Mouse (Mus musculus): ENCODE data around the gene Phactr4. TPM values are rescaled to one million over a fixed set of nuclear protein-coding genes. Genes with fewer than 3 reads are reported as not detected.
A peak's percentile ranks its signal among the peaks of the same experiment; 100 is the strongest.

The Phactr4 gene
- total and polyA plus RNA-seq, 2 experiments = 6.6 to 8.0 TPM

DNA sequence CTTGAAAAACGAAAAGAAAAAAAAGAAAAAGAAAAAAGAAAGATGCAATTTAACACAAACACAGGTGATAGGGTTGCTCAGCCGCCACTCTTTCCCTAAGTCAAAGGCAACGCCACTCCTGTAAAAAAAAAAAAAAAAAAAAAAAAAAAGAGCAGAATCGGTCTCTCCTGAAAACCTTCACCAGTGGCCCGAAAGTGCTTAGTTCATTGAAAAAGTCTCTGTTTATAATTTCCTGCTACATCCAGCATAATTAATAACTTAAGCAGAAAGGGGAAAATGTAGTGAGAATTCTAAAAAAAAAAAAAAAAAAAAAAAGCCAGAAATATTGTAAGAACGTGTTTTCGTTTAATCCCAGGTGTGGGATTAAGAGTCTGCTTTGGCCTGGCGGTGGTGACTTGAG lies 22.2 kb upstream of the Phactr4 start:
- 88% methylated on average over 8 of the region's 8 CpGs for WGBS
- Histone ChIP-seq H3K9ac (ENCODE audit: low read depth, low read length) (no peak overlapping the region), H3K27ac (replicated peaks; ENCODE audit: insufficient read depth, low read depth, low read length) (no peak overlapping the region), H3K27me3 (ENCODE audit: control insufficient read depth, insufficient read depth, low read length) (no peaks in the 10 kb centered on the region), H3K4me3 (ENCODE audit: insufficient read depth, low read depth, low read length) (no peak overlapping the region), H3K79me2 (ENCODE audit: control insufficient read depth, insufficient read depth, low read length) (no peaks in the 10 kb centered on the region), H3K4me1 (ENCODE audit: control insufficient read depth, insufficient read depth, low read length) (no peaks in the 10 kb centered on the region), H3K36me3 (ENCODE audit: control insufficient read depth, insufficient read depth, low read length) (no peaks in the 10 kb centered on the region)
- TF ChIP-seq POLR2A (IDR thresholded peaks at IDR 0.05; ENCODE audit: extremely low read depth, insufficient read depth, low read length) (no peak), CTCF (IDR thresholded peaks at IDR 0.05; ENCODE audit: low read depth, low read length) (no peak)
- no peak for DNase-seq (ENCODE audit: extremely low read depth, low read depth, low spot score)

DNA sequence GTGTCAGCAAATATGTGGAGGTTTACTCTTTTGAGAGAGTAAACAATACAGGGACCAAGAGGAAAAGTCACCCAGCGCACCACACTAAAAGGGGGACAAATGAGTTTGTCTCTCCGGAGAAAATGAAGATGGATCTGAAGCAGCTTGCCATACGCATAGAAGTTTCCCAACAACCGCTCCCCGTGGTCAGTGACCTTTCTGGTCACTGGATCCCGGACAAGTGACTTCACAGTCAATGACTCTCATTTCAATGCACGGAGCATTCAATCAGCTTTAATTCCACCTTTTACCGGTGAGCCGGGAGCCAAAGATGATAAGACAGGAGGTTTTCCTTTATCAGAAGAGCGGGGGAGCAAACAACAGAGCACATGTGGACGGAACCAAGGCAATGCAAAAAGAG lies 15.6 kb upstream of the Phactr4 start:
- H3K27ac ChIP-seq (replicated peaks; ENCODE audit: insufficient read depth, low read depth, low read length) = no peak overlapping the region
- DNase-seq (ENCODE audit: extremely low read depth, low read depth, low spot score) = peak; percentile 73
- H3K4me3 ChIP-seq (ENCODE audit: insufficient read depth, low read depth, low read length) = no peak overlapping the region
- no peaks in the 10 kb centered on the region for H3K36me3 ChIP-seq (ENCODE audit: control insufficient read depth, insufficient read depth, low read length)
- 7% methylated on average over 11 of the region's 11 CpGs for WGBS
- no peaks in the 10 kb centered on the region for H3K27me3 ChIP-seq (ENCODE audit: control insufficient read depth, insufficient read depth, low read length)
- no peaks in the 10 kb centered on the region for H3K79me2 ChIP-seq (ENCODE audit: control insufficient read depth, insufficient read depth, low read length)
- H3K9ac ChIP-seq (ENCODE audit: low read depth, low read length) = peak overlapping the region; percentile 36; the same call in 1 of the 2 replicates
- TF ChIP-seq CTCF (IDR thresholded peaks at IDR 0.05; ENCODE audit: low read depth, low read length) (no peak), POLR2A (IDR thresholded peaks at IDR 0.05; ENCODE audit: extremely low read depth, insufficient read depth, low read length) (no peak)
- H3K4me1 ChIP-seq (ENCODE audit: control insufficient read depth, insufficient read depth, low read length) = peaks cover 1% of the 10 kb centered on the region; the same call in 1 of the 2 replicates

DNA sequence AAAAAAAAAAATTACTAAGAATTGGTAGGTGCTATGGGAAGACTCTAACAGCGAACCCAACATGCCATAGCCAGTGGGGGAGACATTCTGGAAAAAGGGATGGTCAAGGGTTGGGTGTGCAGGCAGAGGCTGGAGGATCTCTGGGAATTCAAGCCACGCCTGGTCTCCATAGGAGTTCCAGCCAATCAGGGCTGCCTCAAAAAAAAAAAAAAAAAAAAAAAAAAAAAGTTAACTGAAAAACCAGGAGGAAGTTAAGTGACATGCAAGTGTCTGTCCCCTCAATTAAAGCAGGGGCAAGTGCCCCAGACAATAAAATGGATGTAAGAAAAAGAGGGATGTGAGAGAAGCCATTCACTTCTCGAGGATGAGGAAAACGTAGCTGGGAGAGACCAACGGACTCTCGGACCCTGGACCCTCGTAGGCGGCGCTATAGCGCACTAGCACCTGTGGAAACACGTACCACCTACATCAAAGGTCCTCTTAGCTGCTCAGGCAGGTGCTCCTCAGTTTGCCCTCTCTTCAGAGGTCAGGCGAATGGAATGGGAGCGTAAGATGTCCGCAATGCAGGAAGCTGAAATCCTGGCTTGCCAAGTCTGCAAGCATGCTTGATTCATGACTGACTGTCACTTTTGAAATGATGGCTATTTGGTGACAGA lies 10.6 kb upstream of the Phactr4 start:
- DNase-seq (ENCODE audit: extremely low read depth, low read depth, low spot score) = no peak
- Histone ChIP-seq H3K36me3 (ENCODE audit: control insufficient read depth, insufficient read depth, low read length) (no peaks in the 10 kb centered on the region), H3K27me3 (ENCODE audit: control insufficient read depth, insufficient read depth, low read length) (no peaks in the 10 kb centered on the region), H3K4me3 (ENCODE audit: insufficient read depth, low read depth, low read length) (no peak overlapping the region), H3K27ac (replicated peaks; ENCODE audit: insufficient read depth, low read depth, low read length) (no peak overlapping the region), H3K4me1 (ENCODE audit: control insufficient read depth, insufficient read depth, low read length) (peaks cover 1% of the 10 kb centered on the region; the same call in 1 of the 2 replicates), H3K9ac (ENCODE audit: low read depth, low read length) (no peak overlapping the region), H3K79me2 (ENCODE audit: control insufficient read depth, insufficient read depth, low read length) (no peaks in the 10 kb centered on the region)
- TF ChIP-seq POLR2A (IDR thresholded peaks at IDR 0.05; ENCODE audit: extremely low read depth, insufficient read depth, low read length) = no peak
- no peak for TF ChIP-seq CTCF (IDR thresholded peaks at IDR 0.05; ENCODE audit: low read depth, low read length)
- 23% methylated on average over 14 of the region's 14 CpGs for WGBS

DNA sequence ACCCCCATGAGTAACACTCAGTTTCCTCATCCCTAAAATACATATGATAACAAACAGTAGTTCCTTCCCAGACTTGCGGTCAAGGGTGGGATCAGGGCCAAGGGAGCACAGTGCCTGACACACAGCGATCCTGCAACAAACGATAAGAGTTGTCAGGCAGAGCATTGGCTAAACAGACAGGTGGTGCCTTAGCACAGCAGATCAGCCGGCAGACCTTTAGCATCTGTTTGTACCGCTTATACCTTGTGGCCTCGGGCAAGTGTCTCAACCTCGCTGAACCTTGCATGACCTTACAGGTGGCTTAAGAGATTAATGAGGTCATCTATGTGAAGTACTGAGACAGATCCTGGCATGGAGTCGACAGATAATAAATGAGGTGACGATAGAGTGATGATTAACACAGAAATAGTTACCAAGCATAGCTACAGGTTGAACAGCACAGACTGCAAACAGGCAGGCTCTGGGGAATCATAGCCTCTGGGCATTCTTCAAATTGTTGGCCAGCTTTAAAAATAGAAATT lies 5.8 kb upstream of the Phactr4 start:
- Histone ChIP-seq H3K27me3 (ENCODE audit: control insufficient read depth, insufficient read depth, low read length) (no peaks in the 10 kb centered on the region), H3K79me2 (ENCODE audit: control insufficient read depth, insufficient read depth, low read length) (no peaks in the 10 kb centered on the region), H3K9ac (ENCODE audit: low read depth, low read length) (no peak overlapping the region), H3K27ac (replicated peaks; ENCODE audit: insufficient read depth, low read depth, low read length) (no peak overlapping the region), H3K36me3 (ENCODE audit: control insufficient read depth, insufficient read depth, low read length) (no peaks in the 10 kb centered on the region), H3K4me3 (ENCODE audit: insufficient read depth, low read depth, low read length) (no peak overlapping the region), H3K4me1 (ENCODE audit: control insufficient read depth, insufficient read depth, low read length) (no peaks in the 10 kb centered on the region; the same call in 1 of the 2 replicates)
- WGBS = 9% methylated on average over 9 of the region's 9 CpGs
- no peak for TF ChIP-seq CTCF (IDR thresholded peaks at IDR 0.05; ENCODE audit: low read depth, low read length)
- no peak for TF ChIP-seq POLR2A (IDR thresholded peaks at IDR 0.05; ENCODE audit: extremely low read depth, insufficient read depth, low read length)
- DNase-seq (ENCODE audit: extremely low read depth, low read depth, low spot score) = peak; percentile 26

DNA sequence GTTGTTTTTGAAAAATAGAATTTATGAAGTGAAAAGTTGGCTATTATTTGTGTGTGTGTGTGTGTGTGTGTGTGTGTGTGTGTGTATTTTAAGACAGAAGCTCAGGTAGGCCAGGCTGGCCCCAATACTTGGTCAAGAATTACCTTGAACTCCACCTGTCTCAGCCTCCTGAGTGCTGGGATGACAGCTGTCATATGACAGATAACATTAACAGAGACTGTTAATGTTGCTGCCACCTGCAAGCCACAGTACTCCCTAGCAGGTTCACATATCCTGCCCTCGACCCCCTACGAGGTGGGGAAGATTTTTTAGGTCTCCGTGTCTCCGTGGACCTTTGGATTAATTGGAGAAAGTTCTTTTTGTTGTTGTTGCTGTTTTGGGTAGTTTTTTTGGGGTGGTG lies 5.2 kb upstream of the Phactr4 start:
- H3K4me3 ChIP-seq (ENCODE audit: insufficient read depth, low read depth, low read length) = no peak overlapping the region
- no peak for DNase-seq (ENCODE audit: extremely low read depth, low read depth, low spot score)
- H3K9ac ChIP-seq (ENCODE audit: low read depth, low read length) = no peak overlapping the region
- H3K4me1 ChIP-seq (ENCODE audit: control insufficient read depth, insufficient read depth, low read length) = no peaks in the 10 kb centered on the region
- H3K36me3 ChIP-seq (ENCODE audit: control insufficient read depth, insufficient read depth, low read length) = no peaks in the 10 kb centered on the region
- no peaks in the 10 kb centered on the region for H3K27me3 ChIP-seq (ENCODE audit: control insufficient read depth, insufficient read depth, low read length)
- no peaks in the 10 kb centered on the region for H3K79me2 ChIP-seq (ENCODE audit: control insufficient read depth, insufficient read depth, low read length)
- WGBS = 90% methylated on average over 4 of the region's 4 CpGs
- TF ChIP-seq POLR2A (IDR thresholded peaks at IDR 0.05; ENCODE audit: extremely low read depth, insufficient read depth, low read length) = no peak
- no peak for TF ChIP-seq CTCF (IDR thresholded peaks at IDR 0.05; ENCODE audit: low read depth, low read length)
- no peak overlapping the region for H3K27ac ChIP-seq (replicated peaks; ENCODE audit: insufficient read depth, low read depth, low read length)

DNA sequence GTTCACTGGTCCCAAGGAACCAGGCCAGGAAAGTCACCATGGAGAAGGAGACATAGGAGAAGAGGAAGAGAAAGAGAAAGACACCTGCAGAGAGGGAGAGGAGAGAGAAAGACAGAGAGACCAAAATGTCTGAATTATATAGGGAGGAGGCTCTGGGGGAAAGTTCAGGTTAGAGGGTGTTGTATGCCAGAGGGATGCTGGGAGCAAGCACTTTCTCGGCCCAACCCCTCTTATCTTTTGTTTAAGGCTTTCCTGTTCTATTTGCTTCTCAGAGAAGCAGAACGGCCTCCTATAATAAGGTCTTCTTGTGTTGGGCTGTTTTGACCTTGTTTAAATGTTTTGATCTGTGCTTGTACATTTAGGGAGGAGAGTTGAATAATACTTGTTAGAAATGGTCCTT lies 3.7 kb upstream of the Phactr4 start:
- Histone ChIP-seq H3K27ac (replicated peaks; ENCODE audit: insufficient read depth, low read depth, low read length) (no peak overlapping the region), H3K36me3 (ENCODE audit: control insufficient read depth, insufficient read depth, low read length) (no peaks in the 10 kb centered on the region), H3K79me2 (ENCODE audit: control insufficient read depth, insufficient read depth, low read length) (no peaks in the 10 kb centered on the region), H3K4me1 (ENCODE audit: control insufficient read depth, insufficient read depth, low read length) (no peaks in the 10 kb centered on the region), H3K9ac (ENCODE audit: low read depth, low read length) (no peak overlapping the region), H3K27me3 (ENCODE audit: control insufficient read depth, insufficient read depth, low read length) (no peaks in the 10 kb centered on the region), H3K4me3 (ENCODE audit: insufficient read depth, low read depth, low read length) (no peak overlapping the region)
- no peak for DNase-seq (ENCODE audit: extremely low read depth, low read depth, low spot score)
- 72% methylated on average over 2 of the region's 2 CpGs for WGBS
- TF ChIP-seq POLR2A (IDR thresholded peaks at IDR 0.05; ENCODE audit: extremely low read depth, insufficient read depth, low read length) = no peak
- no peak for TF ChIP-seq CTCF (IDR thresholded peaks at IDR 0.05; ENCODE audit: low read depth, low read length)

Measured in liver, adult 2 months (tissue).